Mouse (Mus musculus) stomach, postnatal 0 days (tissue): ENCODE results near the gene Arid3b.

Experiments used
- CTCF ChIP-seq: IDR thresholded peaks from 2 replicates; pipeline ENCODE4 v1.5.1; 2016; ENCODE audit warnings: antibody characterized with exemption, low read depth, mild to moderate bottlenecking, moderate library complexity
- EP300 ChIP-seq: optimal IDR thresholded peaks from 2 replicates; pipeline ENCODE3; 2016; ENCODE audit warnings: antibody characterized with exemption

- TF ChIP-seq EP300, result no peak
- TF ChIP-seq CTCF, result peak; percentile 10; the same call in 1 of the 2 replicates
These were observed 24.5 kb downstream of the Arid3b start for GRCm38 (mm10) chr9:57811793-57812733.
